Mouse (Mus musculus) ES-Bruce4 (cell line): ENCODE measurements around the gene Serhl.

ENCODE experiments used
- CTCF ChIP-seq: IDR thresholded peaks from one replicate; pipeline ENCODE4 v1.8.1; 2011; ENCODE audit warnings: low read depth, low read length
- EP300 ChIP-seq: IDR thresholded peaks from 2 replicates; pipeline ENCODE4 v1.6.1; 2011; ENCODE audit warnings: low read depth, low read length; ENCODE audit not compliant: insufficient read depth

- no peak for TF ChIP-seq EP300
- TF ChIP-seq CTCF: no peak
These were observed 18.4 kb upstream of the Serhl start for GRCm38 (mm10) chr15:83070942-83071341.
